Mouse (Mus musculus) kidney, adult 2 months (tissue): ENCODE data around the gene Slc12a6.

Experiments used
- CTCF ChIP-seq: fragments of 200-500 bp; conservative IDR thresholded peaks from 2 replicates; pipeline ENCODE4 v1.5.1; 2011; ENCODE audit warnings: low read depth, mild to moderate bottlenecking, control low read depth, low read length, moderate library complexity, mixed read lengths; ENCODE audit not compliant: insufficient read depth, insufficient read length
- POLR2A ChIP-seq: fragments of 200-500 bp; IDR thresholded peaks from one replicate; pipeline ENCODE4 v1.6.1; 2011; ENCODE audit warnings: low read depth, low read length, control low read depth

DNA sequence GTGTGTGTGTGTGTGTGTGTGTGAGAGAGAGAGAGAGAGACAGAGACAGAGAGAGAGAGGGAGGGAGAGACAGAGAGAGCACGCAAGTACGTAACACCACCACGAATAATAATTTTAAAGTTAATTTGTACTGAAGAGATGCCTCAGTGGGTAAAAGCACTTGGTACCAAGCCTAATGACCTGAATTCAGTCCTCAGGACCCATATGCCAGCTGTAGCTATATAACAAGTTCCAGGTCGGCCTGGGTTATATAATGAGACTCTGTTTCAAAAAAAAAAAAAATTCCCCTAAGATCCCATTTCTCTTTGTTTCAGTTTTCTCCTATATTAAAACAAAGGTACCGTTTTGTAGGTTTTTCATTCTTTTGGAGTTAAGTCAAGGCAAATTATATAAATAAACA is 125.2 kb downstream of the Slc12a6 start:
- TF ChIP-seq POLR2A (no peak), CTCF (no peak)
